ENCODE assay signal across 10 mouse cellular contexts in genomic region chr7:110110061-110110656, GRCm38 (mm10). TPM values are rescaled to one million over a fixed set of nuclear protein-coding genes. Genes with fewer than 3 reads are reported as not detected.
DNase-seq lines count a peak whose midpoint lies in the region; ATAC-seq and TF ChIP-seq lines count a peak whose summit lies in the region.
"Had no signal": no experiment of that assay in that cellular context is flagged by ENCODE, and none has a peak within 500 bp of the region (broad histone marks: within the 10 kb centered on the region; RNA-seq: fewer than 3 reads in every experiment).

No protein-coding gene starts in this region.

- no peaks in the 10 kb centered on the region for H3K9me3 ChIP-seq in intestine, embryonic 14.5 days (ENCODE audit: control insufficient read depth, low read length)
- H3K9me3 ChIP-seq in intestine, postnatal 0 days (ENCODE audit: control insufficient read depth), result no peaks in the 10 kb centered on the region
- no peaks in the 10 kb centered on the region; the same call in 1 of the 2 replicates for H3K9me3 ChIP-seq in heart, embryonic 15.5 days (replicated peaks)
- H3K9me3 ChIP-seq in liver, embryonic 14.5 days (ENCODE audit: control insufficient read depth, low read length), result no peaks in the 10 kb centered on the region
- H3K9me3 ChIP-seq in midbrain, embryonic 11.5 days (ENCODE audit: control insufficient read depth, low read length), result no peaks in the 10 kb centered on the region
- H3K9me3 ChIP-seq: neural tube, embryonic 15.5 days had no signal

- no peak for TF ChIP-seq EP300 in liver, embryonic 14.5 days (IDR thresholded peaks at IDR 0.05; ENCODE audit: low read depth)

- peaks cover 18% of the 10 kb centered on the region for H3K4me1 ChIP-seq in intestine, embryonic 14.5 days (replicated peaks; ENCODE audit: control insufficient read depth, insufficient read depth, low read length)
- H3K4me1 ChIP-seq in intestine, postnatal 0 days (replicated peaks; ENCODE audit: control insufficient read depth, insufficient read depth, low read length), result no peaks in the 10 kb centered on the region
- peaks cover 16% of the 10 kb centered on the region for H3K4me1 ChIP-seq in heart, embryonic 15.5 days (replicated peaks)
- H3K4me1 ChIP-seq in liver, embryonic 14.5 days (replicated peaks; ENCODE audit: control insufficient read depth in 2 of 2, insufficient read depth in 2 of 2, low read length in 1 of 2), result peaks cover 10 to 21% of the 10 kb centered on the region in 2 experiments
- H3K4me1 ChIP-seq in midbrain, embryonic 11.5 days (ENCODE audit: control insufficient read depth, insufficient read depth, low read length), result peaks cover 4% of the 10 kb centered on the region; the same call in 1 of the 2 replicates

- DNase-seq in intestine, embryonic 14.5 days (ENCODE audit: low spot score), result no peak
- peak; percentile 33 for DNase-seq in MN1 (ENCODE audit: low spot score)
- DNase-seq in liver, embryonic 14.5 days (ENCODE audit: low read depth in 3 of 3, low spot score in 3 of 3), result no peak
- no peak for DNase-seq in urinary bladder, adult 2 months (ENCODE audit: low spot score)
- no peak for DNase-seq in midbrain, embryonic 11.5 days (ENCODE audit: low spot score, missing footprints)
- DNase-seq in left cerebral cortex, postnatal 10 days (ENCODE audit: extremely low spot score in 1 of 2, low spot score in 2 of 2), result no peak

- H3K4me2 ChIP-seq in intestine, embryonic 14.5 days (ENCODE audit: low read length), result no peak overlapping the region
- no peak overlapping the region for H3K4me2 ChIP-seq in intestine, postnatal 0 days (replicated peaks; ENCODE audit: low read depth)
- H3K4me2 ChIP-seq in heart, embryonic 15.5 days, result no peak overlapping the region
- no peak overlapping the region for H3K4me2 ChIP-seq in liver, embryonic 14.5 days (ENCODE audit: low read depth)
- H3K4me2 ChIP-seq in midbrain, embryonic 11.5 days, result no peak overlapping the region

- peak overlapping the region; percentile 87 for H3K27ac ChIP-seq in intestine, embryonic 14.5 days (ENCODE audit: low read depth)
- no peak overlapping the region for H3K27ac ChIP-seq in intestine, postnatal 0 days (ENCODE audit: low read depth, low read length)
- H3K27ac ChIP-seq in heart, embryonic 15.5 days, result peak overlapping the region; percentile 77
- no peak overlapping the region for H3K27ac ChIP-seq in liver, embryonic 14.5 days
- no peak overlapping the region for H3K27ac ChIP-seq in midbrain, embryonic 11.5 days (ENCODE audit: low read depth, low read length)
- H3K27ac ChIP-seq: hindbrain, embryonic 14.5 days; neural tube, embryonic 15.5 days had no signal

- H3K9ac ChIP-seq in intestine, embryonic 14.5 days (ENCODE audit: low read length), result 0 out of 2 replicates have a peak overlapping the region, but pooled peaks have one; percentile 11
- no peak overlapping the region for H3K9ac ChIP-seq in intestine, postnatal 0 days (ENCODE audit: low read depth, low read length)
- no peak overlapping the region for H3K9ac ChIP-seq in heart, embryonic 15.5 days
- H3K9ac ChIP-seq in liver, embryonic 14.5 days (replicated peaks), result no peak overlapping the region
- no peak overlapping the region for H3K9ac ChIP-seq in midbrain, embryonic 11.5 days (ENCODE audit: low read length)
- H3K9ac ChIP-seq: hindbrain, embryonic 14.5 days; neural tube, embryonic 15.5 days had no signal

- WGBS in intestine, embryonic 14.5 days, result 21% methylated on average over 4 of the region's 4 CpGs
- WGBS in intestine, postnatal 0 days, result 37% methylated on average over 4 of the region's 4 CpGs
- 16% methylated on average over 4 of the region's 4 CpGs for WGBS in heart, embryonic 15.5 days
- WGBS in liver, embryonic 14.5 days (ENCODE audit: insufficient replicate concordance), result 10% methylated on average over 4 of the region's 4 CpGs
- 74% methylated on average over 4 of the region's 4 CpGs for WGBS in midbrain, embryonic 11.5 days

- no peak overlapping the region for H3K4me3 ChIP-seq in intestine, embryonic 14.5 days (ENCODE audit: low read depth, low read length)
- H3K4me3 ChIP-seq in intestine, postnatal 0 days (ENCODE audit: low read depth, low read length), result no peak overlapping the region
- no peak overlapping the region for H3K4me3 ChIP-seq in heart, embryonic 15.5 days
- no peak overlapping the region for H3K4me3 ChIP-seq in liver, embryonic 14.5 days (ENCODE audit: insufficient read depth in 1 of 2, low read depth in 2 of 2, low read length in 2 of 2)
- H3K4me3 ChIP-seq in midbrain, embryonic 11.5 days (ENCODE audit: low read depth, low read length), result no peak overlapping the region
- H3K4me3 ChIP-seq: neural tube, embryonic 15.5 days had no signal

- no peak for ATAC-seq in intestine, embryonic 14.5 days (replicated peaks; ENCODE audit: low FRiP score, low TSS enrichment, low read depth)
- ATAC-seq in intestine, postnatal 0 days, result no peak
- ATAC-seq in heart, embryonic 15.5 days (replicated peaks; ENCODE audit: insufficient number of reproducible peaks, insufficient read depth, low FRiP score, low read depth), result no peak
- 0 out of 2 replicates have a peak, but pooled peaks have one; percentile 9 for ATAC-seq in liver, embryonic 14.5 days (ENCODE audit: insufficient read depth)
- ATAC-seq in midbrain, embryonic 11.5 days (ENCODE audit: low FRiP score), result no peak

- intact Hi-C loops in left cerebral cortex, postnatal 10 days (cut with DNase I), result no loop called here

- H3K27me3 ChIP-seq in intestine, embryonic 14.5 days (replicated peaks; ENCODE audit: control insufficient read depth, insufficient read depth, low read length), result no peaks in the 10 kb centered on the region
- no peaks in the 10 kb centered on the region for H3K27me3 ChIP-seq in intestine, postnatal 0 days (replicated peaks; ENCODE audit: control insufficient read depth, insufficient read depth, low read length)
- no peaks in the 10 kb centered on the region for H3K27me3 ChIP-seq in heart, embryonic 15.5 days
- H3K27me3 ChIP-seq in liver, embryonic 14.5 days (ENCODE audit: control insufficient read depth, insufficient read depth, low read length), result no peaks in the 10 kb centered on the region
- no peaks in the 10 kb centered on the region for H3K27me3 ChIP-seq in midbrain, embryonic 11.5 days (ENCODE audit: control insufficient read depth, insufficient read depth, low read length)
- H3K27me3 ChIP-seq: neural tube, embryonic 15.5 days had no signal

- no peak for TF ChIP-seq CTCF in intestine, postnatal 0 days (IDR thresholded peaks at IDR 0.05; ENCODE audit: low read depth)
- TF ChIP-seq CTCF in liver, embryonic 14.5 days (IDR thresholded peaks at IDR 0.05; ENCODE audit: low read depth), result no peak

- H3K36me3 ChIP-seq in intestine, embryonic 14.5 days (ENCODE audit: control insufficient read depth, insufficient read depth, low read length), result no peaks in the 10 kb centered on the region
- no peaks in the 10 kb centered on the region for H3K36me3 ChIP-seq in intestine, postnatal 0 days (ENCODE audit: control insufficient read depth, insufficient read depth)
- H3K36me3 ChIP-seq in heart, embryonic 15.5 days, result no peaks in the 10 kb centered on the region
- H3K36me3 ChIP-seq in liver, embryonic 14.5 days (replicated peaks; ENCODE audit: control insufficient read depth, insufficient read depth, low read depth), result no peaks in the 10 kb centered on the region
- H3K36me3 ChIP-seq in midbrain, embryonic 11.5 days (ENCODE audit: control insufficient read depth, insufficient read depth, low read length), result no peaks in the 10 kb centered on the region
- H3K36me3 ChIP-seq: neural tube, embryonic 15.5 days had no signal

RNA-seq across cellular contexts. Expression of gene Wee1, which starts 11.7 kb away (rescaled TPM):
- 40.2 and 41.8 TPM in 2 replicates for polyA plus RNA-seq in intestine, embryonic 14.5 days (2014; fragmentation: Nextera tagmentation; extraction: Ambion mirVana)
- polyA plus RNA-seq in intestine, postnatal 0 days (2015; fragmentation: Nextera tagmentation; extraction: Ambion mirVana), result 9.9 TPM in 2 replicates
- polyA plus RNA-seq in heart, embryonic 15.5 days (2015; fragmentation: Nextera tagmentation; extraction: Ambion mirVana), result 22.5 and 25.5 TPM in 2 replicates
- 7.1 and 8.8 TPM in 2 replicates for polyA plus RNA-seq in liver, embryonic 14.5 days (2012; rRNA removed)
- 8.1 and 9.4 TPM in 2 replicates for polyA plus RNA-seq in liver, embryonic 14.5 days (2014; fragmentation: Nextera tagmentation; extraction: Ambion mirVana)
- 13.5 and 13.6 TPM in 2 replicates for polyA plus RNA-seq in urinary bladder, adult 2 months (2012; rRNA removed)
- 31.2 and 32.6 TPM in 2 replicates for polyA plus RNA-seq in midbrain, embryonic 11.5 days (2014; fragmentation: Nextera tagmentation; extraction: Ambion mirVana)
- 1 to 10 TPM; 8.1 to 9.3 TPM for total RNA-seq in left cerebral cortex, postnatal 10 days (2021)

RNA-seq across cellular contexts. Expression of gene Zfp143, which starts 49.1 kb away (rescaled TPM):
- 18.6 and 20.1 TPM in 2 replicates for polyA plus RNA-seq in intestine, embryonic 14.5 days (2014; fragmentation: Nextera tagmentation; extraction: Ambion mirVana)
- 6.6 and 7.0 TPM in 2 replicates for polyA plus RNA-seq in intestine, postnatal 0 days (2015; fragmentation: Nextera tagmentation; extraction: Ambion mirVana)
- 11.9 and 14.7 TPM in 2 replicates for polyA plus RNA-seq in heart, embryonic 15.5 days (2015; fragmentation: Nextera tagmentation; extraction: Ambion mirVana)
- polyA plus RNA-seq in liver, embryonic 14.5 days (2012; rRNA removed), result 6.8 and 8.2 TPM in 2 replicates
- 8.6 and 9.3 TPM in 2 replicates for polyA plus RNA-seq in liver, embryonic 14.5 days (2014; fragmentation: Nextera tagmentation; extraction: Ambion mirVana)
- polyA plus RNA-seq in urinary bladder, adult 2 months (2012; rRNA removed), result 13.3 and 14.9 TPM in 2 replicates
- polyA plus RNA-seq in midbrain, embryonic 11.5 days (2014; fragmentation: Nextera tagmentation; extraction: Ambion mirVana), result 32.4 and 32.5 TPM in 2 replicates
- 1 to 10 TPM; 8.2 to 9.4 TPM for total RNA-seq in left cerebral cortex, postnatal 10 days (2021)

Comparison
In these comparisons a context has a peak if more than half of its experiments do, and no peak if none do; other contexts are left out.
1. H3K27ac ChIP-seq: peak in intestine, embryonic 14.5 days (single experiment) and heart, embryonic 15.5 days (single experiment); none in intestine, postnatal 0 days (single experiment), liver, embryonic 14.5 days (single experiment) and midbrain, embryonic 11.5 days (single experiment).